Mouse (Mus musculus): ENCODE measurements around the gene Olfr525.

Olfr525 gene

GRCm38 (mm10) chr7:140320558-140320957 lies at the start of gene Olfr525:
Gene Olfr525 (plus strand): TSS chr7:140320858.
- DNase-seq (ENCODE audit: low spot score): no peak

GRCm38 (mm10) chr7:140295746-140296145 lies 24.9 kb upstream of the Olfr525 start:
- DNase-seq (ENCODE audit: low spot score): no peak

- DNase-seq (ENCODE audit: low spot score): no peak
These were observed 23.8 kb upstream of the Olfr525 start for GRCm38 (mm10) chr7:140296876-140297275.

GRCm38 (mm10) chr7:140299416-140299815 lies 21.2 kb upstream of the Olfr525 start:
- DNase-seq (ENCODE audit: low spot score): no peak

- no peak for DNase-seq (ENCODE audit: low spot score)
These were observed 735 bp upstream of the Olfr525 start for GRCm38 (mm10) chr7:140319861-140320385.

GRCm38 (mm10) chr7:140321135-140321534 lies 477 bp downstream of the Olfr525 start:
- DNase-seq (ENCODE audit: low spot score): no peak

- no peak for DNase-seq (ENCODE audit: low spot score)
These were observed 9.2 kb downstream of the Olfr525 start for GRCm38 (mm10) chr7:140329766-140330304.

- DNase-seq (ENCODE audit: low spot score): no peak
These were observed 13.1 kb downstream of the Olfr525 start, which contains the start of gene Olfr527 for GRCm38 (mm10) chr7:140333717-140334116. Gene Olfr527 (plus strand): TSS chr7:140334017.

GRCm38 (mm10) chr7:140361571-140361970 lies 40.9 kb downstream of the Olfr525 start, which contains the start of gene Olfr60:
Gene Olfr60 (minus strand): TSS chr7:140361671.
- no peak for DNase-seq (ENCODE audit: low spot score)

- DNase-seq (ENCODE audit: low spot score): no peak
These were observed 53.6 kb downstream of the Olfr525 start for GRCm38 (mm10) chr7:140374300-140374699.

GRCm38 (mm10) chr7:140376231-140376630 lies 55.6 kb downstream of the Olfr525 start, which contains the start of gene Olfr530:
Gene Olfr530 (minus strand): TSS chr7:140376331.
- no peak for DNase-seq (ENCODE audit: low spot score)

- no peak for DNase-seq (ENCODE audit: low spot score)
These were observed 56.3 kb downstream of the Olfr525 start for GRCm38 (mm10) chr7:140376911-140377310.
